Mouse (Mus musculus) lung, embryonic 14.5 days (tissue): ENCODE data around the gene Rps27. TPM values are rescaled to one million over a fixed set of nuclear protein-coding genes. Genes with fewer than 3 reads are reported as not detected.
"Not testable (repeated sequence)": the region's sequence is repeated elsewhere in the genome, so short reads cannot be mapped to it uniquely, and the experiment has no call there.

Experiments
- ATAC-seq: fragments of 200-750 bp; cut with Nextera tagmentation; 2 replicates; pipeline ENCODE4 v1.8.0; 2017; ENCODE audit warnings: mild to moderate bottlenecking, moderate TSS enrichment, moderate library complexity; ENCODE audit not compliant: insufficient read depth
- DNase-seq: peaks from one replicate; pipeline ENCODE4 v3.0.0-alpha.2; 2015
- H3K27ac ChIP-seq: fragments of 300-500 bp; sonication (generic); 2 replicates; pipeline ENCODE4 v1.5.1; 2014; ENCODE audit warnings: low read depth, mild to moderate bottlenecking, moderate library complexity
- H3K27me3 ChIP-seq: fragments of 300-500 bp; sonication (generic); 2 replicates; pipeline ENCODE4 v1.6.1; 2014; ENCODE audit warnings: low read length, control low read depth; ENCODE audit not compliant: insufficient read depth
- H3K36me3 ChIP-seq: fragments of 300-500 bp; sonication (generic); 2 replicates; pipeline ENCODE4 v1.6.1; 2014; ENCODE audit warnings: control low read depth; ENCODE audit not compliant: insufficient read depth
- H3K4me1 ChIP-seq: fragments of 300-500 bp; sonication (generic); 2 replicates; pipeline ENCODE4 v1.6.1; 2014; ENCODE audit warnings: antibody characterized with exemption, control low read depth; ENCODE audit not compliant: insufficient read depth
- H3K4me2 ChIP-seq: fragments of 300-500 bp; sonication (generic); 2 replicates; pipeline ENCODE4 v1.6.1; 2014; ENCODE audit warnings: mild to moderate bottlenecking
- H3K4me3 ChIP-seq: fragments of 300-500 bp; sonication (generic); 2 replicates; pipeline ENCODE4 v1.5.1; 2014; ENCODE audit warnings: low read depth, low read length
- H3K9ac ChIP-seq: fragments of 300-500 bp; sonication (generic); 2 replicates; pipeline ENCODE4 v1.6.1; 2014
- H3K9me3 ChIP-seq: fragments of 300-500 bp; sonication (generic); 2 replicates; pipeline ENCODE4 v1.6.1; 2016; ENCODE audit warnings: low read depth, low read length, control low read depth
- CTCF ChIP-seq: IDR thresholded peaks from 2 replicates; pipeline ENCODE4 v1.5.1; 2016; ENCODE audit warnings: antibody characterized with exemption, low read depth
- WGBS: fragments of 180-500 bp; shearing (Covaris S2); extraction: QIAGEN DNeasy Blood & Tissue Kit; methylation state at CpG from one replicate; pipeline ENCODE4 v1.1.7; 2014; 5-methylcytosine and 5-hydroxymethylcytosine counted together
- polyA plus RNA-seq: library from polyadenylated mRNA; unstranded; fragments of >200 nt; fragmentation: Nextera tagmentation; extraction: Ambion mirVana; gene quantifications from 2 replicates; pipeline ENCODE4 v1.2.1, GENCODE M21; 2014

Rps27 gene
- polyA plus RNA-seq, 1 experiment from 2014 or later, result 1,714 TPM

DNA sequence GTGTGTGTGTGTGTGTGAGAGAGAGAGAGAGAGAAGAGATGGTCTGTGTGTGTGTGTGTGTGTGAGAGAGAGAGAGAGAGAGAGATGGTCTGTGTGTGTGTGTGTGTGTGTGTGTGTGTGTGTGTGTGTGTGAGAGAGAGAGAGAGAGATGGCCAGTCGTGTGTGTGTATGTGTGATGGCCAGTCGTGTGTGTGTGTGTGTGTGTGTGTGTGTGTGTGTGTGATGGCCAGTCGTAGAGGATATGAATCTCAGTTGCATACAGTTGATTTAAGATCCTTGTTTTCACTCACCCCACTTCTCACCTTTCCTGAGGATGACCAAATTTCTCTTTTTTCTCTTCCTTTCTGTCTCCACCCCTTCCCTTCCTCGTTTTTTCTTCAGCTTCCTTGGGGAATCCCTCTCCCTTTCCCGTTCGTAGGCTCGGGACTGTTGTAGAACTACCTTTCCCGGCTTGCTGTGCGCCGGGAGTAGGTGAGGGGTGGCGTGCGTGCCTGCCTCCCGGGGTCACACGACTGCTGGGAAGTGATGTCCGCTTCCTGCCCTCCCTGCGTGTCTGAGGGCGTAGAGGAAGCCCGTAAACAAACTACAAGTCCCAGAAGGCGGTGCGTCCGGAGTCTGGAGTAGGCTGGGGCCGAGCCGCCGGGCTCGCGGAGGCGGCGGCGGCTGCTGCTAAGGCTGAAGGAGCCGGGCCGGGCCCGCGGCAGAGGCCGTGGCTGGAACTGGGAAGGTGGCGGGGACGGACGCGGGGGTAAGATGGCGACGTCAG is 40.4 kb upstream of the Rps27 start, which contains the start of gene Crtc2:
TSS of gene Crtc2 (plus strand) at position 511 of the 766 bp plus-strand sequence.
- DNase-seq, result peak; percentile 98

DNA sequence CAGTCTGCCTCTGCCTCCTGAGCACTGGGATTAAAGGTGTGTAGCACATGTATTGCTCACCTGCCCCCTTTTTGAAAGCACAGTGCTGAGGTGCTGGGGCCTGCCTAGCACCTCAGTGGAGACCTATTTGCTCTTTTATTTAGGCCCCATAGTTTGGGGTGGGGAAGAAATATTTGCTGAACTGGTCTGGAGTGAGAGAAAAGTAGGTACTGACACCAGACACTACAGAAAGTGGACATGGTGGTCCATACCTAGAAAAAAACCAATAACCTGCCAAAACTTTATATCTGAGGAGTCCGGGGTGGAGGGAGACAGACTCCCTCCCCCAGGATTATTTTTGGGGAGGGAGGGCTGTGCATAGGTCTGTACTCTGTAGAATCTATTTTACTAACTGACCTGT is 39.7 kb upstream of the Rps27 start:
- H3K9me3 ChIP-seq, H3K27ac ChIP-seq, H3K4me2 ChIP-seq, H3K9ac ChIP-seq, DNase-seq, H3K4me3 ChIP-seq, H3K27me3 ChIP-seq, H3K4me1 ChIP-seq: not testable (repeated sequence)
- ATAC-seq, result peak; percentile 0; the same call in 1 of the 2 replicates
- H3K36me3 ChIP-seq, result peaks cover 30% of the 10 kb centered on the region
- WGBS, result 88% methylated on average over 1 of the region's 1 CpGs

More for the DNA sequence above, 40.4 kb upstream of the Rps27 start, which contains the start of gene Crtc2:
- WGBS, result under 1% methylated on average over 40 of the region's 40 CpGs
- peak within 1 kb of the TSS; percentile 86 for H3K4me3 ChIP-seq
- peaks cover 36% of the 10 kb centered on the region for H3K36me3 ChIP-seq
- peak within 1 kb of the TSS; percentile 85 for H3K9ac ChIP-seq
- H3K4me1 ChIP-seq, result peaks cover 4% of the 10 kb centered on the region
- H3K9me3 ChIP-seq, result no peaks in the 10 kb centered on the region
- peak within 1 kb of the TSS; percentile 85 for H3K27ac ChIP-seq
- no peak for TF ChIP-seq CTCF
- H3K27me3 ChIP-seq, result no peaks in the 10 kb centered on the region
- H3K4me2 ChIP-seq, result peak within 1 kb of the TSS; percentile 88
- peak; percentile 98 for ATAC-seq

DNA sequence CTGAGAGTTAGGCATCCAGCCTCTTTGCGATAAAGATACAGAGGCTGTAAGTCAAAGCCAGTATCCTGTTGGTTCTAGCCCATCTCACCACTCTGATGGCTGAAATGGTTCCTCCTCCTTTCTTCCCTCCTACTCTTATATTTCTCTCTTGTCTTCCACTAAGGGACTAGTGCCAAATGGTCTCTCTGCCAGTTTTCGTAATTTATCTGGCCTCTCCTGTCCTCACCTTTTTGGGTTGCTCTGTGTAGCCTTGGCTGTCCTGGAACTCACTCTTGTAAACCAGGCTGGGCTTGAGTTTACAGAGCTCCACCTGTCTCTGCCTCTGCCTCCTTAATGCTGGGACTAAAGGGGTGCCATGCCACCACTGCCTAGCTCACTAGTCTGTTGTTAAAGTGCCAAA is 39.2 kb upstream of the Rps27 start:
- not testable (repeated sequence) for H3K4me1 ChIP-seq, H3K4me3 ChIP-seq, H3K27me3 ChIP-seq, H3K27ac ChIP-seq, ATAC-seq, DNase-seq, H3K9me3 ChIP-seq, H3K4me2 ChIP-seq, H3K9ac ChIP-seq
- WGBS, result 93% methylated on average over 2 of the region's 2 CpGs
- peaks cover 26% of the 10 kb centered on the region for H3K36me3 ChIP-seq

DNA sequence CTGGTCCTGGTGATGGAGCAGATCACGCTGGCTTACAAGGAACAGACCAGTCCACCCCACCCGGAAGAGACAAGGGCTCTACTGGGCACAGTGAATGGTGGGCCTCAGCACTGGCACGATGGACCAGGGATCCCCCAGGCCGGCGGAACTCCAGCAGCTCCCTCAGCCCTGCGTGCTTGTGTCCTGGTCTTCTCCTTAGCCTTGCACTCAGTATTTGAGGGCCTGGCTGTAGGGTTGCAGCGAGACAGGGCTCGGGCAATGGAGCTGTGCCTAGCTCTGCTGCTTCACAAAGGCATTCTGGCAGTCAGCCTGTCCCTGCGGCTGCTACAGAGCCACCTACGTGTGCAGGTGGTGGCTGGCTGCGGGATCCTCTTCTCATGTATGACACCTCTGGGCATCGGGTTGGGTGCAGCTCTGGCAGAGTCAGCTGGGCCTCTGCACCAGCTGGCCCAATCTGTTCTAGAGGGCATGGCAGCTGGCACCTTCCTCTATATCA is 38.3 kb upstream of the Rps27 start:
- WGBS, result 97% methylated on average over 6 of the region's 12 CpGs

DNA sequence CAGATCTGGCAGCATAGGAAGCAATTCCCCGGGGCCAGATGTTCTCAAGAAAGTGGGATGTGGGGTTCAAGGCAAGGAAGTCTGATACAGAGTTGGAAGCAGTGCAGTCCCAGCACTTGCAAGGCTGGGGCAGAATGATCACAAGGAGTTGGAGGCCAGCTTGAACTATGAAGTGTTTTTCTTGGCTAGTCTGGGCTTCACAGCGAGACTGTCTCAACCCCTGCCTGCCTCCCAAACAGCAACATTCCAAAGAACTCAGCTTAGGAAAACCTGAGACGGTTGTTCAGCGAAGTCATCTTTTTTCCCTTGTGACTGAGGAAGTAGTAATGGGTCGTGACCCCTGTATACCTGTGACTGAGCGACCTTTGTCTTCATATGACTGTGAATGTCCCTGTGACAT is 37.3 kb upstream of the Rps27 start:
- Histone ChIP-seq H3K4me1 (peaks cover 8% of the 10 kb centered on the region), H3K36me3 (peaks cover 18% of the 10 kb centered on the region), H3K9ac (no peak overlapping the region), H3K27me3 (no peaks in the 10 kb centered on the region), H3K27ac (no peak overlapping the region), H3K4me3 (no peak overlapping the region), H3K9me3 (no peaks in the 10 kb centered on the region), H3K4me2 (no peak overlapping the region)
- DNase-seq (no peak), ATAC-seq (no peak)
- 76% methylated on average over 6 of the region's 6 CpGs for WGBS
- no peak for TF ChIP-seq CTCF

More for the DNA sequence above, 38.3 kb upstream of the Rps27 start:
- ATAC-seq, H3K4me3 ChIP-seq, H3K9me3 ChIP-seq, H3K9ac ChIP-seq, H3K4me2 ChIP-seq, H3K4me1 ChIP-seq, DNase-seq, H3K27me3 ChIP-seq, H3K27ac ChIP-seq: not testable (repeated sequence)
- peaks cover 18% of the 10 kb centered on the region for H3K36me3 ChIP-seq

DNA sequence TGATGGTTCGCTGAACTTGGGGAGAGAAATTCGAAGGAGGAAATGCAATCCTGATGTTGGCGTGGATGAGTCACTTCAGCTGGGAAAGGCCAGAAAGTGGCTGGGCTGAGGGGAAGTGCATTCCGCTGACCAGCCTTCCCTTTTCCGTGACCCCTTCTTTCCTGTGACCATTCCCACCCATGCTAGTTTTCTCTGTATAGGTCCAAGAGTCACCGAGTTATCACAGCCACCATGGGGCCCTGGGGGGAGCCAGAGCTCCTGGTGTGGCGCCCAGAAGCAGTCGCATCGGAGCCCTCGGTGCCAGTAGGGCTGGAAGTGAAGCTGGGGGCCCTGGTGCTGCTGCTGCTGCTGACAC is 35.3 kb upstream of the Rps27 start:
- TF ChIP-seq CTCF, result no peak
- ATAC-seq (no peak), DNase-seq (peak; percentile 64)
- H3K4me2 ChIP-seq, result peak overlapping the region; percentile 73
- H3K4me1 ChIP-seq, result peaks cover 7% of the 10 kb centered on the region
- H3K27ac ChIP-seq, result peak overlapping the region; percentile 95
- peak overlapping the region; percentile 69 for H3K4me3 ChIP-seq
- no peaks in the 10 kb centered on the region for H3K9me3 ChIP-seq
- 2% methylated on average over 10 of the region's 10 CpGs for WGBS
- no peaks in the 10 kb centered on the region for H3K27me3 ChIP-seq
- peak overlapping the region; percentile 79 for H3K9ac ChIP-seq
- H3K36me3 ChIP-seq, result peaks cover 18% of the 10 kb centered on the region

DNA sequence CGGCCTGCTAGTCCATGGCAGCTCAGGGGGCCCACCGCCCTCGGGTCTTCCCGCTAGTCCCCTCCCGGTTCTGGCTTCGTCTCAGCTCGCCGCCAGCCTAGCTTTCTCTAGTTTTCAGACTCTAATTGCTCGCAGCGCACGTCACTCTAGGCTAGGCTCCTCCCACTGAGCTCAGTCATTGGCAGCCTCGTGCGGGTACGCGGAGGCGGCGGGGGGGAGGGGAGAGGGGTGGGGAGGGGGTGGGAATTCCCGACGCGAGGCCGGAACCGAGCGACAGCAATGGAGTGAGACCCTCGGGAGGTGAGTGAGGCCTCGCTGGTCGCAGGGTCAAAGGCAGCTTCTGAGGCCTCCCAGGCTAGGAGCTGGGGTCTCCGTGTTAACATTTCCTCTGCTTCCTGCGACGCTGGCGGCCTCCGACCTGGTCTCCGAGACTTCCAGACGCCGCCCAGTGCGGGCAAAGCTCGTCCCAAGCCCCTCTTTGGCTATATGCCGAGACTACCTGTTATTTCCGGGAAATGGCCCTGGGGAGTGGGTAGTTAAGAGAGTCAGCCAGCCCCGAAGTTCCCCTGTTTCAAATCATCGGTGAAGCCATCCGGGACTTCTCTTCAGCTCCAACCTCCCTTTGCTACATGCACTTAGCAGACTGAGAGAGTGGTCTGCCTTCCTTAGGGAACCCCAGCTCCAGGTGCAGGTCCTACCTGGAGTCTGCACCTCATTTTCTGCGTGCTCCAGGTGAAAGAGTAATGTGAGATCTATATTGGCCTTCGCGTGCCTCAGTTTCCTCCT is 34.7 kb upstream of the Rps27 start, which contains the start of gene Slc39a1:
TSS of gene Slc39a1 (plus strand) at position 213 of the 786 bp plus-strand sequence.
- Histone ChIP-seq H3K36me3 (peaks cover 18% of the 10 kb centered on the region), H3K9ac (peak within 1 kb of the TSS; percentile 79), H3K9me3 (no peaks in the 10 kb centered on the region), H3K4me3 (peak within 1 kb of the TSS; percentile 69), H3K4me1 (peaks cover 9% of the 10 kb centered on the region), H3K4me2 (peak within 1 kb of the TSS; percentile 73), H3K27me3 (no peaks in the 10 kb centered on the region), H3K27ac (peak within 1 kb of the TSS; percentile 95)
- peak; percentile 100 for DNase-seq
- peak; percentile 92 for ATAC-seq
- no peak for TF ChIP-seq CTCF
- under 1% methylated on average over 44 of the region's 44 CpGs for WGBS
